Mouse (Mus musculus): ENCODE measurements around the gene Cntn5.
"Not testable (repeated sequence)": the region's sequence is repeated elsewhere in the genome, so short reads cannot be mapped to it uniquely, and the experiment has no call there.

Gene Cntn5

DNA sequence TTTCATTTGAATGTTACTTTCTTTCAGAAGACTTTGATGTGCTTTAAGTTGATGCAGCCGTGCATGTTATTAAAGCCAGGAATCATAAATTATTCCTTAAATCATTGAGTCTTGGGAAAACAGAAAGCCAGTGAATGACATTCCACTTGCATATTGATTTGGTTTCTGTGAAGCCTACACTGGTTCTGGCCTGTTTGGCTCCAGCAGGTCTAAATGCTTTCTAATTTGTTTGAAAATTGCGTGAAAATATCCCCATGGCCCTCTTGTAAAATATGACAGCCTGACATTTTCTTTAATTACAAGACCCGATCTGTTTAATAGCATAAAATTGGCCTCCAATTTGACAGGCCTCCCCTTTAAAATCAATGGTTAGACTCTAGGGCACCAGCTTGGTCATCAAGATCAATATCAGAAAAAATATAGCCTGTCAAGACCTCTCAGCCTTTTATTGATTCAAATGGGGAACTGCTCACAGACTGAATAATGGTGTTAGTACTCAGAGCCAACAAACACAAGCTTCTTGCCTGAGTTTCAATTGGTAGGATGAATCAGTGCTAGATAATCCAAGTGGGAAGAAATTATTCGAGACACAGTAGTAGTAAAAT is 247.3 kb downstream of the Cntn5 start:
- no peak for DNase-seq (ENCODE audit: low read depth in 1 of 2, low spot score in 2 of 2)

DNA sequence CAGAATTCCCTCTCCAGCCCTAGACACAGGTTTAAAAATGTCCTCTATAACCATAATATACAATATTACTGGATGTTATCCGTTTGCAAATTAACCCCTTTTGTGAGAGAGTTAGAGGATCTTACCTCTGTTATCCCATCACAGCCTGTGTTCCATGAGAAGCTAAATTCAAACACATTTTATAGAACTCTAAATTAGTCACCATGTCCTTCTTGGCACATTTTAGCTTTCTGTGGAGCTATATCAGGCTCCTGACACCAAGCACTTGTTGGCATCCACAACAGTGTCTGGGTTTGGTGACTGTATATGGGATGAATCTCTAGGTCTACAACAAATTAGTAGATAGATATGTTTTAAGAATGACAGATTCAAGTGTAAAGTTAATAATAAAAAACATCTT is 253.9 kb downstream of the Cntn5 start:
- DNase-seq (ENCODE audit: low read depth in 1 of 2, low spot score in 2 of 2), result no peak

DNA sequence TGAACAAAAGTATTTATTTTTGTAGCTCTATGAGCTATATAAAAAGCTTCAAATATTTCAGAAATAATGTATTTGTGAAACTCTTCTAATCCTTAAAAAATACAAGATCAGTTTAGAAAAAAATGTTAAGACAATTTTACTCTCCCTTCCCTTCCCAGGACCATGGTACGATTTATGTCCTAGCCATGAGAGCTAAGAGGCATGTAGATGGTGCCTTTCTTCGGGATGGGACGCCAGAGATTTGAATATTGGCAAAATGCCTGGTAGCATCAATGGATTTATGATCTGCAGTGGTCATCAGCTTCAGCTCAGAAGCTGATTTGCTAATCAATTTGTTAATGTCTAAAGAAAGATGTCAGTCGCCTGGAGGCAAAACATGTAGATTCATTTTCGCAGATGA is 258.6 kb downstream of the Cntn5 start:
- no peak for DNase-seq (ENCODE audit: low read depth in 1 of 2, low spot score in 2 of 2)

DNA sequence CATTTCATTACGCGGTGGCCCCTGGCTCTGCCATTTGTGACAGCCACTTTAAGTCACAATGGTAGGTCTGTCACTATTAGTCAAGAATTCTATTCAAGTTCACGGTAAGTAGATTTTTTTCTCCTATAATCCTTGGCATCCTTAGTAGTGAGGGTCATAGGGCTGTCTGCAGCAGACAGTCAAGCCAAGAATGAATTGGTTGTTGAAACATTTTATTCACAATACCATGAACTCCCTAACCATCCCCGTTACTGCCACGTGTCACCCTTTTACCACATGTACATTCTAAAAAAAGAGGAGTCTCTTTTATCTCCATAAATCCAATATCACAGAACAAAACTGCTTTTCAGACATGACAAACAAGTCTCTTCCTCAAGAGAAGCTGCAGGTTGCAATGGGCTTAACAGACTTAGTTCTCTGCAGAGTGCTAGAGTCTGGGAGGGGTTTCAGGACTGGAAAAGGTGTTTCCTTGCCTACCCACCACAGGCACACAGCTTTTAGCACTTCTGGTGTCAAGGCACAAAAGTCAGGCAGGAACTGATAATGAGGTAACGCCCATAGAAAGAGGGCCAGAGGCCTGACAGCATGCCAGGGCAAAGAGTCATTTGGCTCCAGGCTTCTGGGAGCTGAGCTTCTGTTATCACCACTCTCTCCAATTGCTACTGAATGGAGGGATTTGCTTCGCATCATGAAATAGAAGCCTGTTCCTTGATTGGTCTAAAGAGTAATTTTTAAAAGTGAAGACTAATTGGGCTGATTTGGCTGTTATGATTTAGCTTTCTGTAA is 259.3 kb downstream of the Cntn5 start:
- DNase-seq (ENCODE audit: low read depth in 1 of 2, low spot score in 2 of 2), result no peak

DNA sequence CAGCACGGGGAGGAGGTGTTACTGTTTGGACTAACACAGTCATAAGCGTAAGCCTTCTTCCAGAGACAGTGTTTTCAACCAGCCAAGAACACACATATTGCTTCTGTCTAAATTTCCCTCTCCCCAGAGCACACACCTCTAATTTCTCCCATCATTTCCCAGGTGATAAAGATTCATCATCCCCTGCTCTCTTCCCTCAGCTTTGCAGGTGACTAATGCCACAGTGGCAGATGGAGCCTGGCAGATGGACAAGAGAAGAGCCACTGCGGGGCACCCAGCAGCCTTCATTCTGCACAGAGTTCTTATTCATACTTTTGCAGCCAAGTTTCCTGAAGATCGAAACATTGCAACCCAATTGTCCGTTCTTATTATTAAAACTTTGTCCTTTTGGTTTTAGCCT is 286.5 kb downstream of the Cntn5 start:
- no peak for DNase-seq (ENCODE audit: low read depth in 1 of 2, low spot score in 2 of 2)

DNA sequence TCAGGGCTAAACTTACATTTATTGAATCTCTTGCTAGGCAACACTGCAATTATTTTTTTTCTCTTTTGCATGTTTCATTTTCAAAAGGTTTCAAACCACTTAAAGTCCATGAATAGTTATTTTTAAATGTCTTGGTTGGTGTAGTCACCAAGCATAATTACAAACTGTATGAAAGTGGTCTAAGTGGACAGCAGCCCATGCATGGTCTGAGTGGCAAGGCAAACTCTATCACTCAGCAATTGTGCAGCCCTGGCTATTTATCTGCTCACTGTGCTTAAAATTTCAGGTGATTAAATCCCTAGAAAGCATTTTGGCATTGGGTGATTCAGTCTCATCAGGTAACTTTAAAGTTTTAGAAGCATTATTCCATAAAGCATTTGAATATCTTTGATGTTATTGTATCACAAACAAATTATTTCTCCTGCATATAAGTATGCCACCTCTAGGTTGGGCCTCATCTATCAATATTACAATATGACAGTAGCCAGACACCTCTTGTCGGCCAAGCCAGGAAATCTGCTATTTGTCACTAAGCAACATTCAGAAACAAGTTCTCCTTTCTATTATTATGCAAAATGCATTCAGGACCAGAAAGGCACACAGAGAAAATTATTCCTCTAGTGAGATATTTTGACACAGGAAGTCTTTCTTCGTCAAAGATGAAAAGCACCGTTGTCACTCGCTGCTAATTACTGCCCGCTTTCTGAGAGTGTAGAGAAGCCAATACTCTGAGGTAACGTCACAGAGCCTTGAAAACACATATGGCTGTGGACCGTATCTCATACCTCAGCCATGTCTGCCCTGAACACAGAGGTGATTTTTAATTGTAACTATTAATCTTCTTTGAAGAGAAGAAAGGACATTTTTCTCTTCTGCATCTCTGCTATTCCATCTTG is 329.0 kb downstream of the Cntn5 start:
- DNase-seq (ENCODE audit: low read depth in 1 of 2, low spot score in 2 of 2), result no peak

DNA sequence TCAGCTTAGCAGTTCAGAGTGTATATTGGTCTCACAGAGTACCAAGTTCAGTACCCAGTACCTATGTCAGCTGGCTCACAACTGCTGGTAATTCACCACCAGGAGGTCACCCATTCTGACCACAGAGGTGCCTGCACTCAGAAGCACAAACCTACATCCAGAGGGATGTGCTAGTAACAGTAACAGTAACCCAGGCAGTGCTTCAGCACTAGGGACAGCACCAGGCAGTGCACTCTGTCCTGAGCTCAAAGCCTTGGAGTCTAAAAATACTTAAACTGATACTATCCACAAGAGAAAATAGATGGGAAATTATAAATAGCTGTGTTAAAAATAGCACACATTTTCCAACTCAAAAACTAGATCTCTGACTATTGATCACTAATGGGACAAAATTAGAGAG is 334.7 kb downstream of the Cntn5 start:
- no peak for DNase-seq (ENCODE audit: low read depth in 1 of 2, low spot score in 2 of 2)

DNA sequence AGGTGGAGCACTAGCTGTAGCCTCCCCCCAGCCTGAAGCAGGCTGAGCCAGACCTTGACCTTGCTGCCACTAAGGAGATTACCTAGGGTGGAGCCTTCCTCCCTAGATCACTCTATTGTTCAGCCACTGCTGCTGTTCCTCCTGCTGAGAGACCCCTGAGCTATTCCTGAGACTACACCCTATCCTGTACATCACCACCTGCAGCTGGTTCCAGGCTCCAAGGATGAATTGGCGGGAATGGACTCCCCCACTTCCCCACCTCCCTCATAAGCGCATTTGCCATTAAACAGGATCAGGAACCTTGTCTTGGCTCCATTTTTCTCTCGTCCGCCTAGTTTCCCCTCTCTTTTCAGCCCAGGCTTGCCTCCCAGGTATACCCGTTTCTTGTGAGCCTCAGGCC is 363.7 kb downstream of the Cntn5 start:
- not testable (repeated sequence) for DNase-seq (ENCODE audit: low read depth in 1 of 2, low spot score in 2 of 2)

DNA sequence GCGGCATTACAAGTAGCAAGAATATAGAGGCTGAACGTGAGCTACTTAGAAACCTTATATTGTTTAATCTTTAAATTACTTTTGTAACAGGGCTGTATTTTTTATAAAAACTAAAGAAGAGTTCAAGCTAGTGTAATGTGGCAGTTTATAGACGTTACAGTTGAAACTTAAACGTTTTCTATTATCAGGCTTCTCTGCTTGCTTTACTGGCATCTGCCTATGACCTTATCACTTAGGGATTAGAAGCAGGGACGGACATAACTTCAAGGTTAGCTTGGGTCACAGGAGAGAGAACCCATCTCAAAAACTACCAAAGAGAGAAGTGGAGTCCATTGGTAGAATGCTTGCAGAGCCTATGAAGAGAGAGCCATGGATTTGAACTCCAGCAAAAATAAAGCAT is 372.3 kb downstream of the Cntn5 start:
- DNase-seq (ENCODE audit: low read depth in 1 of 2, low spot score in 2 of 2), result no peak

DNA sequence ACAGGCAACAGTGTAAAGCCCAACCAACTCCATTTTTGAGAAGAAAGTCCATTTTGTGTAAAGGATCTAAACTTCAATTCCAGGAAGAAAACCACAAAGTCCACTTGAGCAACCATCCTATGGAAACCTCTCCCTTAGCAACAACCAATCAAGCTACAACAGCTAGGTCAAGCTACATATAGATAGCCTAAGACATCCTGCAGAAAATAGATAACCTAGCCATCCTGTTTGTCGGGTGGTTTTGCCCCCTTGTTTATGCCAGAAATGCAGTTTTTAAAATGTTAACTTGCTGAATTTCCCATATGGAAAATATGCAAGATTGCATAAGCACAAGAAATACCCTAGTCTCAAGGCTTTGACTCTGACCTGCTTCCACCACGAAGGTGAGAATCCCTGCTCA is 373.5 kb downstream of the Cntn5 start:
- DNase-seq (ENCODE audit: low read depth in 1 of 2, low spot score in 2 of 2), result no peak

DNA sequence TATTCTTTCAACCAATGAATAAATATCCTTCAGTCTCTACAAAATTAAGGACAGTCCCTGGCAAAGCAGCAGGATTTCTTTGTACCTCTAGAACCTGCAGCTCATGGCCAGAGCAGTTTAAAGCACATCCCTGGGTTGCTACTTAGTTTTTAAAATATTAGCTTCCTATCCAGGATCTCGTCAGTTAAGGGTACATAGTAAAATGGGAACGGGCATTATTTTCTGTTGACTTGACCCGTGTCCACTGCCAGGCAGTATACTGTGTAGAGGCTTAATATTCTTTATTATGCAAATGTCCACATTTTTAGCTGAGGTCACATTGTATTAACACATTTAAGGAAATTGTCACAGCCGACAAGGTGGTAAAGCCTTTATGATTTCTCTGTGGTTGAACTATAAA is 375.0 kb downstream of the Cntn5 start:
- DNase-seq (ENCODE audit: low read depth in 1 of 2, low spot score in 2 of 2), result no peak

DNA sequence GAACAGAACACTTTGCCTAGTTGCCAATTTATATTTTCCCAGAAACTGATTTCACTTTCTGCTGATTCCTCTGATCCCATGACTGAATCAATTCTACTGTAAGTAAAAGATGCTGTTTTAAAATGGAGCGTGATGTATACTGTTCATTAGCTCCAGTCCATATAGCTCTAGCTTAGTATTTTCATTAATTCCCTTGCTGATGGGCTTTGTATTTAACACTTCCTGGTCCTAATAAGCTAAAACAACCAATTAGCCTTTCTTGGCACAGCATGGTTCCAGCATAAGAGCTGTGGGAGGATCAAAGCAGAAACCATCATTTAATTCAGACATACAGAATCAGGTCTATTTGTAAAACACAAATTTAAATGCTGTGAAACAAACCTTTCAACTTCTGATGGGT is 375.5 kb downstream of the Cntn5 start:
- no peak for DNase-seq (ENCODE audit: low read depth in 1 of 2, low spot score in 2 of 2)

DNA sequence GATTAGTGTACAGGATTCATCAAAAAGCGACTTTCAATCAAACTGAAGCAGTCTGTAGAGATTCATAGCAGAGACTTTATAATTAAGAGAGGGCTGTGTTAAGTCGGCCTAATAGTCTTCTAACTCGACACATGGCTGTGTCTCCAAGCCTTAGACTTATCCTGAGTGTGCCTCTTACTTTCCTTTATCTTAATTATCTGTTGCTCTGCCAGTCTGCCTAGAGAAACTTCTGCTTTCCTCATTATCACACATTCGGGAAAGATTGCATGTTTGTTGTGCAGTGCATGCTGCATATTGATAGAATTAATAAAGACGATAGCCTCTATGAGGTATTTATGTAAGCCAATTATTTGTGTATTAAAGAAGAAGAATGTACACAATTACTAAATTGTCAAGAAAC is 375.9 kb downstream of the Cntn5 start:
- DNase-seq (ENCODE audit: low read depth in 1 of 2, low spot score in 2 of 2), result no peak

DNA sequence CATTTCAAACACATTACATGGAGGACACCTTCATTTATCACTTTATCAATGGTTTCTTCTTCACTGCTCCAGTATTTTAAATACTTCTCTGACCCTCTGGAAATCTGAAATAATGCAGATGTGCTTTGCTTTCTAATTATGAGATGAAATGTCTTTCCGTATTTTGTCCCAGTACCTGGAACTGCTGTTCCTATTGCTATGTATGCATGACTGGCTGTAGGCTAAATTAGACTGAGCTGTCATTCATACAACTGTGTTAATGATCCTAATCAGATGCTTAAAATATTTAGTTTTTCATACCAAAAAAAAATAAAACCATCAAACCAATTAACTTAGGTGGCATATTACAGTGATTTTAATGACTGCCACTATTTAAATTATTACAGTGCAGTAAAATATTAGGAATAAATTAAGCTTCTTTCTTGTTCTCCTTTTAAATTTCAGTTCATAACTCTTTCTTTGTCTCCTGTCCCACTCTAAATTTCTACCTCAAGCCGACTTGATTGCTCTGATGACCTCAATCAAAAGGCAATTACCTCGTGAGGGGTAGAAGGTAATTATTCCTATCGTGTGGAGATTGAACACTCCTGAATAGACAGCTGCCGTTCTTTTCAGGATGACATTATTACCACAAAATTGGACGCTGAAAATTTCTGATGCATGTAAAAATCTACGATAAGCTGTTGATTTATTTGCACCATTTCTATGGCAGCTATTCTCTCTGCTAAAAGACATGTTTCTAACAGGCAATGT is 378.5 kb downstream of the Cntn5 start:
- DNase-seq (ENCODE audit: low read depth in 1 of 2, low spot score in 2 of 2), result no peak

DNA sequence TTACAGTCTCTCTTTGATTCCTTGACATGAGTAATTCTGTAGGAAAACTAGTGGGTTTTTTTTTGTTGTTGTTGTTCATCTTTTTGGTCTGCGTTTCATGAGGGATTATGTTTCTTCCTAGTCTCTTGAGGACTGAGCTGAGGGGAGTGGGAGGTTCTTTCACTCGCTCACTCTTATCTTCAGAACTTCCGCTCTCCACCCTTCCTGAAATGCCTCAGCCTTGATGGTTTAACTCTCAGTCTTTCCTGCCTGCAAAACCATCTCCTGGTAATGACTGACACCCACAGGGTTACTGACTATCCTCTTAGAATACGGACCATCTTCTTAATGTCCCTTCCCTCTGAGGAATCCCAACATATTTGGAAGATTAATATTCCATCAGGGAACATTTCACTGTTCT is 382.0 kb downstream of the Cntn5 start:
- DNase-seq (ENCODE audit: low read depth in 1 of 2, low spot score in 2 of 2), result no peak

DNA sequence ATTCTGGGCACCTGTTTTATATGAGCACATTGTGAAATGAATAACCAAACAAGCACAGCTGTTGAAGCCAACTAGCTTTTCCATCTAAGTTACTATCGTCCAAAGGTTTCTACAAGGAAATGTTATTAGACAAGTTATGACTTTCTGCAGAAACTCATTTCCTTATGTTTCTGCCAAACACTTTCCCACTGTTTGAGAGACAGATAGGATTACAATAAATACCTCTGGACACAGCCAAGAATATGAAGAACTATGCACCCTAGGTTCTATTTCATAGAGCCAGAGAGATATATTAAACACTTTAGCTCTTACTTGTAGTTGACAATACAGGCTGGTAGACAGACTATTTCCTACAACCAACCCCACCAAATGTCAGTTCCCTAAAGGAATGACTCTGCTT is 383.5 kb downstream of the Cntn5 start:
- no peak for DNase-seq (ENCODE audit: low read depth in 1 of 2, low spot score in 2 of 2)

DNA sequence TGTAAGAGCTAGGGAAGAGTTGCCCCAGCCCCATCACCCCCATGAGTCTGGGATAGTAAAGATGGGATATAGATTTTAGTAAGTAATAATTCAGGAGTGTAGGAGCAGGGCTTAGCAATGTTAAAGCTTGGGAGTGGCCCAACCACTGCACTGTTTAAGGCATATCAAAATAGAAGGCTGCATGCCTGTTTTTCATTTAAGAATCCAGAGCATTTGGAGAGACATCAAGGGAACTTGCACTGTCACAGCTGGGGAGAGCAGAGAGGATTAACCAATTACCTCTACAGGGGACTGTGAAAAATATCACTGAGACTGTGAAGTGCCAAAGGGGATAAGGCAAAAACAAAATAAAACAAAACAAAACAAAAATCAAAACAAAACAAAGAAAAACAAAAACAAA is 412.3 kb downstream of the Cntn5 start:
- no peak for DNase-seq (ENCODE audit: low read depth in 1 of 2, low spot score in 2 of 2)

DNA sequence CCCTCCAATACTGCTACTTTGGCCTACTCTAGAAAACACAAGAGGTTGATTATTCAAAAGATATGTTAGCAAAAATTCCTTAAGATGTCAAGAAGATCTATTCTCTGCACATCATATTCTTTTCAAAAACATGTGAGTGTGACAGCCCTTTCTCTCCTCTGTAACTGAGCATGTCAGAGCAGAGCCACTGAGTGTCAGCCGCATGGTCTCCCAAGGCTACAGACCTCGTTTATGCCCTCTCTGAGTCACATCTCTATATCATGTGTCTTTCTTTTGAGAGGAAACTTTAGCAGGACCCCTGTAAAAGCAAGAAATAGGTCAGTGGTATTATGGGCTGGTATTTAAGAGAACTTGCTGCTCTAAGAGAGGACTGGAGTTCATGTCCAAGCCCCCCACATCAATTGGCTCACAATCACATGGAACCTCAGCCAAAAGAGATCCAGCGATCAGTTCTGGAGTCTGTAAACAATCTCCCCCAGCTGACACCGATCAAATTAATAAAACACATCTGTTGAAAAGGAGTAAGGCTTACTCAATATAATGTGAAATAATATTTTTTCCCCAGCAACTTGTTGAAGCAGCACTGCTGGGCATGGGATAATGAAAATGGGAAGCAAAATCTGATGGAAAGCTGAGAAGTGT is 433.0 kb downstream of the Cntn5 start:
- DNase-seq (ENCODE audit: low read depth in 1 of 2, low spot score in 2 of 2), result no peak

DNA sequence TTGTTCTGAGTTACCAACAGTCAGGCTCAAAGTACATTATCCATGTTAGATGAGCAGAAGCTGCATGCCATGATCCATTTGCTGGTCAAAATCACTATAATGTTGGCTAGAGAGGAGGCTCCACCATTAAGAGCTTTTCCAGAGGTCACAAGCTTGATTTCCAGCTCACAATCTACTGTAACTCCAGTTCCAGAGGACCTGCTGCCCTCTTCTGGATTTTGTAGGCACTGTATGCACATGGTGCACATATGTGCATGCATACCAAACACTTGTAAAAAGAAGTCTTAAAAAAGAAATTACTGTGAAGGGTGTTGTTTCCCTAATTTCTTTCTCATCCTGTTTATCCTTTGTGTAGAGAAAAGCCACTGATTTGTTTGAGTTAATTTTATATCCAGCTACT is 439.8 kb downstream of the Cntn5 start:
- DNase-seq (ENCODE audit: low read depth in 1 of 2, low spot score in 2 of 2), result no peak

DNA sequence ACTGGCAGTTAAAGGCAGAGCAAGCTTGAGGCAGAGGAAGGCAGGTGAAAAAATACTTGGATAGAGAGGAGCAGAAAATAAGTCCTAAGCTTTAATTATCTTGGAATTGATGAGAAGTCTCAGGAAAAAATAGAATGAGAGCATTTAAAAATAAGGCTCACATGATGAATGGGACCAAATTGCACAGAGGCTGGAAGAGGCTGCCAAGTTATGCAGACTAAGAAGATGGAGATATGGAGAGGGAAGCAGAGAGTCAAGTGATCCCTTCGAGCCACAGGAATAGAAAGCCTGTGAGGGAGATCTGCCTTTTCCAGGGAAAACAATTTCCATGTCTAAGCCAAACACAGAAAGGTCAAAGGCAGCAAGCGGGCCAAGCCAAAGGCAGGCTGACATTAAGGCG is 446.7 kb downstream of the Cntn5 start:
- DNase-seq (ENCODE audit: low read depth in 1 of 2, low spot score in 2 of 2), result no peak

DNA sequence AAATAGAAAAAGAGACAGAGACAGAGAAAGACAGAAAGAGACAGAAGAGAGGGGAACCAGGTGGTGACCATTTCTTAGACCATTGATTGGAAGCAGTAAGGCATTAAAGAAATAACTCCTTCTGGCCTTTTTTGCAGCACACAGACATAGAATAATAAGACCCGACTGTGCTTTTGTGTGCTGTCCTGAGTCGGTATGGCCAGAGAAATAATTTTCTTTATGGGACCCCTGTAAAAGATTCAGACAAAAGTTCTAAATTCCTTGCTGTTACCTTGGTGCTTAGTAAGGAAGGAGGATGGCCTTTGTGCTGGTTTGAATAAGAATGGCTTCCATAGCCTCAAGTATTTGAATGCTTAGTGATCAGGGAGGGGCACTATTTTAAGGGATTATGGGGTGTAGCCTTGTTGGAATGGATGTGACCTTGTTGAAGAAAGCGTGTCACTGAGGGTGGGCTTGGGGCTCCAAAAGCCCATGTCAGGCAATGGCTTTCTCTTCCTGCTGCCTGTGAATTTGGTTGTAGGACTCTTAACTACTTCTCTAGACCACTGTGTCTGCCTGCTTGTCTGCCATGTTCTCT is 455.5 kb downstream of the Cntn5 start:
- DNase-seq (ENCODE audit: low read depth in 1 of 2, low spot score in 2 of 2), result no peak

Measured in monocyte, adult 2 months (primary cell).